Mouse (Mus musculus) heart, postnatal 0 days (tissue): ENCODE measurements around the gene Carnmt1.

Source experiments
- CTCF ChIP-seq: IDR thresholded peaks from 2 replicates; pipeline ENCODE4 v1.5.1; 2016; ENCODE audit warnings: antibody characterized with exemption, control low read depth, low read depth
- EP300 ChIP-seq: IDR thresholded peaks from 2 replicates; pipeline ENCODE4 v1.6.1; 2016; ENCODE audit warnings: antibody characterized with exemption, low read depth

GRCm38 (mm10) chr19:18666966-18667365, 3.6 kb upstream of the Carnmt1 start:
- no peak for TF ChIP-seq CTCF
- TF ChIP-seq EP300 = no peak
